Mouse (Mus musculus): ENCODE measurements around the gene Gm21117. TPM values are rescaled to one million over a fixed set of nuclear protein-coding genes. Genes with fewer than 3 reads are reported as not detected.
"Not testable (repeated sequence)": the region's sequence is repeated elsewhere in the genome, so short reads cannot be mapped to it uniquely, and the experiment has no call there.

The Gm21117 gene
- polyA plus RNA-seq (2016; fragmentation: Nextera tagmentation; extraction: Ambion mirVana): not detected in 2 replicates

DNA sequence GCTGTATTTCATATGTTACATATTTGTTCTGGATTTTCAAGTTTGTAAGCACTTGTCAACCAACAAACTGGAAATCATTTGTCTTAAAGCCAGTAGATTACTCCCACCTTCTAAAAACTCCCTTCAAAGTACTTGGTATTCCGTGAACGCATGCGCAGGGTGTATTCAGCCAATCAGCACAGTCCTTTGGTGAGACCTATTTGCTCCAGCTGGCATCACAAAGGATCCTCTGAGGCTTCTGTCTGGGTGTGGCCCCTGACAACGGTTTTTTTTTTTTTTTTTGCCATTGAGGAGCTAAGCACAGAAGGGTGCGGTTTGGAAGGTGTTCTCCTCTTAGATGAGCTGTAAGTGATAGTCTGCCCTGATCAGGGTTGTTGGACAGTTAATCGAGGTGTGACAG, at the start of gene Gm21117:
Gm21117 (plus strand) TSS at position 301 of the 400 bp plus-strand sequence.
- H3K4me3 ChIP-seq (replicated peaks); H3K27ac ChIP-seq; H3K36me3 ChIP-seq (replicated peaks); H3K4me1 ChIP-seq; H3K9ac ChIP-seq; H3K4me2 ChIP-seq; ATAC-seq (ENCODE audit: low FRiP score); H3K9me3 ChIP-seq; H3K27me3 ChIP-seq: not testable (repeated sequence)
- no CpG with 5 or more reads among the region's 6 CpGs for WGBS

All from forebrain, embryonic 12.5 days (tissue).